Mouse (Mus musculus) embryonic facial prominence, embryonic 10.5 days (tissue): ENCODE data around the gene Ddi1. TPM values are rescaled to one million over a fixed set of nuclear protein-coding genes. Genes with fewer than 3 reads are reported as not detected.
"Not testable (repeated sequence)": the region's sequence is repeated elsewhere in the genome, so short reads cannot be mapped to it uniquely, and the experiment has no call there.

Source experiments
- DNase-seq: peaks from one replicate; pipeline ENCODE4 v3.0.0-alpha.2; 2017; ENCODE audit warnings: low spot score
- H3K27ac ChIP-seq: fragments of 300-500 bp; sonication (generic); replicated peaks from 2 replicates; pipeline ENCODE4 v1.5.1; 2016; ENCODE audit warnings: mild to moderate bottlenecking
- H3K27me3 ChIP-seq: fragments of 300-500 bp; sonication (generic); replicated peaks from 2 replicates; pipeline ENCODE4 v1.6.1; 2016; ENCODE audit warnings: low read depth, mild to moderate bottlenecking; ENCODE audit not compliant: poor library complexity, severe bottlenecking
- H3K36me3 ChIP-seq: fragments of 300-500 bp; sonication (generic); replicated peaks from 2 replicates; pipeline ENCODE4 v1.6.1; 2016; ENCODE audit warnings: mild to moderate bottlenecking, moderate library complexity
- H3K4me1 ChIP-seq: fragments of 300-500 bp; sonication (generic); 2 replicates; pipeline ENCODE4 v1.6.1; 2016
- H3K4me3 ChIP-seq: fragments of 300-500 bp; sonication (generic); 2 replicates; pipeline ENCODE4 v1.5.1; 2016; ENCODE audit warnings: mild to moderate bottlenecking, moderate library complexity
- H3K9me3 ChIP-seq: fragments of 300-500 bp; sonication (generic); 2 replicates; pipeline ENCODE4 v1.6.1; 2016; ENCODE audit warnings: mild to moderate bottlenecking
- WGBS: fragments of 180-500 bp; shearing (Covaris S2); methylation state at CpG from one replicate; pipeline ENCODE4 v1.1.7; 2016; 5-methylcytosine and 5-hydroxymethylcytosine counted together
- polyA plus RNA-seq: library from polyadenylated mRNA; unstranded; fragments of >200 nt; fragmentation: Nextera tagmentation; extraction: Ambion mirVana; gene quantifications from 2 replicates; pipeline ENCODE4 v1.2.1, GENCODE M21; 2016

Ddi1 gene
- polyA plus RNA-seq, 1 experiment from 2014 or later = 0.06 TPM

GRCm38 (mm10) chr9:6235982-6236381 is 33.7 kb downstream of the Ddi1 start:
- not testable (repeated sequence) for H3K4me1 ChIP-seq

GRCm38 (mm10) chr9:6217505-6217904 is 52.1 kb downstream of the Ddi1 start:
- no peak overlapping the region for H3K27ac ChIP-seq
- no peaks in the 10 kb centered on the region for H3K9me3 ChIP-seq
- 76% methylated on average over 1 of the region's 1 CpGs for WGBS

More at GRCm38 (mm10) chr9:6235982-6236381, 33.7 kb downstream of the Ddi1 start:
- not testable (repeated sequence) for DNase-seq, H3K9me3 ChIP-seq, H3K27ac ChIP-seq, H3K27me3 ChIP-seq, H3K4me3 ChIP-seq, H3K36me3 ChIP-seq
- 98% methylated on average over 1 of the region's 1 CpGs for WGBS

GRCm38 (mm10) chr9:6212862-6213261 is 56.8 kb downstream of the Ddi1 start:
- no peaks in the 10 kb centered on the region for H3K4me1 ChIP-seq
- H3K9me3 ChIP-seq = no peaks in the 10 kb centered on the region
- 70% methylated on average over 5 of the region's 5 CpGs for WGBS
- DNase-seq = no peak
- H3K27ac ChIP-seq = no peak overlapping the region
- H3K36me3 ChIP-seq = no peaks in the 10 kb centered on the region
- no peaks in the 10 kb centered on the region for H3K27me3 ChIP-seq
- no peak overlapping the region for H3K4me3 ChIP-seq

More at GRCm38 (mm10) chr9:6217505-6217904, 52.1 kb downstream of the Ddi1 start:
- no peaks in the 10 kb centered on the region for H3K27me3 ChIP-seq
- H3K36me3 ChIP-seq = no peaks in the 10 kb centered on the region
- H3K4me3 ChIP-seq = no peak overlapping the region
- no peaks in the 10 kb centered on the region for H3K4me1 ChIP-seq
- DNase-seq = no peak

Other genes starting within 250 kb of the Ddi1 start
- gene Pdgfd, start 101.3 kb downstream of the Ddi1 start, polyA plus RNA-seq = 3.5 and 4.0 TPM in 2 replicates